Mouse (Mus musculus): Measurements from ENCODE around the gene Camk2n1.

Gene Camk2n1

DNA sequence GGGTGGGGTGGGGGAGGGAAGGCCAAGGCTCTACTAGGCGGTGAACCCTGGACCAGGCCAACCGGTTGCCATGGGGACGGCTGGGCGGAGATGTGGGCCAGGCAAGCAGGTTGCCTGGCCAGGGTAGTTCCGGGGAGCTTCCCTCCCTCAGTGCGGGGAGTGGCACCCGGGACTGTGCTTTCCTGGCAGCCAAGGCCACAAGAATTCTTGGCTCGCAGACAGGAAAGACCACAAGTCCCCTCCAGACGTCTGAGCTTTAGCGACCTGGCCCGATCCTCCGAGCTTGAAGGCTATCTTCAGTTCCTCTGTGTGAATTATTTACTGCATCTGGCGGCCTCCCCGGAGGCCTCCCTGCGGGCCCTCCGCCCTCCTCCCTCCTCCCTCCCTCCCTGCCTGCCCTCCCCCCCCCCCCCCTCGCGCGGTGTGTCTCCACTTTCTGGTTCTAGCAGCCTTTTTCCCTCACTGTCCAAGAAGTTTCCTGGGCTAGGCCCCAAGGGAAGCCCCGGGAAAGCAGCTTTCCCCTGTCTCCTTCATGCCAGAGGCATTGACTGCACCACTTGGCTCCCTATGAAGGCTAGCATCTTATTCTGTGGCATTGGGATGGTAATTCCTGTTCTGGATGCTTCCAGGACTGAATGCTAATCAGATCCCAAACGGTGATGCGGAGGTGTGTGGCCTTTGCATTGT lies 10.7 kb downstream of the Camk2n1 start:
- DNase-seq (ENCODE audit: low read depth, low spot score), result peak; percentile 59

- DNase-seq (ENCODE audit: low read depth, low spot score), result no peak
Observed at GRCm38 (mm10) chr4:138465446-138465845, 11.3 kb downstream of the Camk2n1 start.

DNA sequence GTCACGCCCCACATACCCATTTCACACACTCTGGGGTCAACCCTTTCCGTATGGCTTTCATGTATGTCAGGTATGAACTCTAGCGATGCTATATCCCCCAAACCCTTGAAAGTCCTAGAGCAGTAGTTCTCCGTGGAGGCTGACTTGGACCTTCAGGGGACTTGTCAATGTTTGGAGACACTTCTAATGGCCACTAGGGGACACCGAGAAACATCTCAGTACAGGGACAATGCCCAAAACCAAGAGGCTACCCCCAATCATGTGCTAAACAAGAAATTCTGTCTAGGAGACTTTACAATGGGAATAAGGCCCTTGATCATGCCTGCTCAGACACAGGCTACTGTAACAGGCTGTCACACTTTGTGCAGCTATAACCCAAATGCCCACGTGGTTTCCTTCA lies 12.6 kb downstream of the Camk2n1 start:
- no peak for DNase-seq (ENCODE audit: low read depth, low spot score)

GRCm38 (mm10) chr4:138467451-138467850 lies 13.3 kb downstream of the Camk2n1 start:
- no peak for DNase-seq (ENCODE audit: low read depth, low spot score)

- DNase-seq (ENCODE audit: low read depth, low spot score), result no peak
Observed at GRCm38 (mm10) chr4:138469080-138469479, 15.0 kb downstream of the Camk2n1 start.

GRCm38 (mm10) chr4:138471241-138471640 lies 17.1 kb downstream of the Camk2n1 start:
- no peak for DNase-seq (ENCODE audit: low read depth, low spot score)

DNA sequence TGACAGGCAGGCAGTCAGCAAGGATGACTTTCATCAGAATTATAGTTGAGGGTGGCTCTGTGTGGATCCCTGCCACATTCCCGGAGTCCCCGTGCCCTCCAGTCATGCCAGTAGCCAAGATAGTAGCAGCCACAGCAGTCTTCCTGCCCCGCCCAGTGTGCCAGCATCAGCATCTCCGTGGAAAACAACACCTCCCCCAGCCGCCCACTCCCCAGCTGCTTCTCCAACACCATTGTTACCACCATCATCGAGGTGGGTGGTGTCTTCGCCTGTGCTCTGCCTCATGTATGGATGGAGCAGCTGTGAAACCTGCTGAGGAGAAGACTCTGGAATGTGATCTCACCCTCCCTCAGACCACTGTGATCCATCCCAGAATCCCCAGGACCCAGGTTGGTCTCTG lies 25.5 kb downstream of the Camk2n1 start:
- DNase-seq (ENCODE audit: low read depth, low spot score), result no peak

DNA sequence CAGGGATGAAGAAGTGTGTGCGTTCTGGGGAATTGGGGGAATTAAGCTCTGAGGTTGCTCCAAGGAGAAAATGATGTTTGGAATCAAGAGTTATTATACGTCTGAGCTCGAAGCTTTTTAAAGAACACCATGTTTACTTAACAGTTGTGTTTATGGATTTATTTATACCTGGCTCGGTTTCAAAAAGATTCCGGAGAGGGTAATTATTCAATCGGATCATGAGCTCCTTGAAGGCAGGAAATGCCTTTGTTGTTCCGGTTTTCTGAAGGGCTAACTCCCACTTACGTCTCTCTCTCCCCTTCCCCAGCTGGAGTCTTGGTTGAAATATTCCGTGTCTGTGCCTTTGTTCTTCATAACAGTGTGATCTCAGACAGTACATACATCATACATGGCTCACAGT lies 26.8 kb downstream of the Camk2n1 start:
- no peak for DNase-seq (ENCODE audit: low read depth, low spot score)

DNA sequence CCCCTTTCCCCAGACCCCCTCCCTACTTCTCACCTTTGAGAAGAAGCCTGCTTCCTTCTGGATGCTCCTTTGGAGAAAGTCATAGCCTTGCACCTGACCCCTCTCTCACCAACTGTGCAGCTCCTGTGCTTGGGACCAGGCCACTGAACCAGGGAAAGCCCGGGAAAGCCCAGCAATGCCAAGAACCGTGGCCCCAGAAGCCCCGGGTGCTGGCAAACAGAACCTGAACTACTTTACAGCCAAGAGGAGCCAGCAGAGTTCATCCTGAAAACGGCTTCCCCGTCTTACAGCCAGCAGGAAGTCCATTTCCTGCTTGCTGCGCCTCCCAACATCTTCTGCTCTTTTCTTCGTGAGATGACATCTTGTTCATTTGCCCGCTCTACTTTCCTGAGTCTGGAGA lies 28.6 kb downstream of the Camk2n1 start:
- DNase-seq (ENCODE audit: low read depth, low spot score), result no peak

- DNase-seq (ENCODE audit: low read depth, low spot score), result no peak
Observed at GRCm38 (mm10) chr4:138488241-138488640, 34.1 kb downstream of the Camk2n1 start.

- no peak for DNase-seq (ENCODE audit: low read depth, low spot score)
Observed at GRCm38 (mm10) chr4:138491088-138491487, 37.0 kb downstream of the Camk2n1 start.

DNA sequence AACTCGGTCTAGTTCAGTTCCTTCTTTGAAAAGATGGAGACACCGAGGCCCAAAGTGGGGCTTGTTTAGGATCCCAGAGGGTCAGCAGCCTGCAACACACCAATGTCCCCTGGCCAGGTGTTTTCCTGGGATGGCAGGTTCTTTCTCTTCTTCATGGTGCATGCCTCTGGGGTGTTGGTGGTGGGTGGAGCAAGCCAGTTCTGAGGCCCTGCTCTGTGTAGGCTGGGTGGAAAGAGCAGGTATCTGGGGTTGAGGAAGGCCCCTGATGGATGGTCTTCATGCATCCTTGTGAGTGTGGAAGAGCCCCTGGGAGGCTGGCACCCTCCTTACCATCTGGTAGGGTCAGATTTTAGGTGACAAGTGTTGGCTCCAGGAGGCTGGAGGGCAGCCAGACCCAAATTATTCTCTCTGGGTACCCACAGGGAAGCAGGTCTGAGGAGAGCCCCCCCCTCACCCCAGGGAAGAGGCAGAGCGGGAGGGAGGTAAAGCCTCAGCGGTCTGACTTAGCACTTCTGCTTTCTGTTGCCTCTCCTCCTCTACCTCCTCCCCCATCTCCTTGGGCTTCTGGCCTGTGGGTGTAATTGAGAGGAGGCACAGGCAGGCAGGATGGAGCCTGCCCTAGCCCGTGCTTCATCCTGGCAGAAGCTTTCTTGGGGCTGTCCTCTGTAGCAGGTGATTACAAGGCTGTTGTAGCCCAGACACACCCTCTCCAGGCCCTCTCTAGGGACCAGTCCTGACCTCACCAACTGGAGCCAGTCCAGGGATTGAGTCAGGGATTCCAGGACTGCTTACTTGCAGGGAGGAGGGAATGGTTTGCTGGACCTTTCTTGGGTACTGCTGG lies 39.3 kb downstream of the Camk2n1 start:
- DNase-seq (ENCODE audit: low read depth, low spot score), result no peak

- DNase-seq (ENCODE audit: low read depth, low spot score), result no peak
Observed at GRCm38 (mm10) chr4:138494905-138495304, 40.8 kb downstream of the Camk2n1 start.

- no peak for DNase-seq (ENCODE audit: low read depth, low spot score)
Observed at GRCm38 (mm10) chr4:138495775-138496174, 41.7 kb downstream of the Camk2n1 start.

DNA sequence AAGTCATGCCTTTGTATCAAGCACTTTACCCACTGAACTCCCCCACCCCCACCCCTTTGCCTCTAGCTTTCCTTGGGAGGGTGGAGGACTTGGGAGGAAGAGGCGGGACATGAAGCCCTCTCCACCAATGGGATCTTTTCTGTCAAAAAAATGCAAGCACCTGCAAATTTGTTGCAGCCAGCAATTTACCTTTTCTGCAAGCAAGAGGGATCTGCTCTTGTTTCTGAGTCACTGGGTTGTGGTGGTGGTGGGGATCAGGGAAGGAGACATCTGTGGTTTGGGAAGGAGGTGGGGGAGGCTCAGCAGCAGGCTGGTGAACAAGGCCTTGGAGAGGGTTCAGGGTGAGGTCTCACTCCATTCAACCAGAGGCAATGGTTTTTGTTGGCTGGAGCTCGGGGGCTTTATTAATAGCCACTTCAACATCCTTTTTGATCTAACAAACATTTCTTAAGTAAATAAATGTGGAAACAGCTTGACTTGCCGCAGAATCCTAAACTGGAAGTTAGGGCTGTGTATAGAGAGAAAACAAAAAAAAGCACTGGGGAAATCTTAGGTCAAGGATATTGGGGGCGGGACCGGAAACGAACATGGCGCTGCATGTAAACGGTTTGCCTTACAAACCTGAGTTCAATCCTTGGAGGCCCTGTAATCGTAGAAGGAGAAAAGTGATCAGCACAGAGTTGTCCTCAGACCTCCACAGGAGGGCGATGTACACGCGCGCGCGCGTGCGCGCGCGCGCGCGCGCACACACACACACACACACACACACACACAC lies 42.8 kb downstream of the Camk2n1 start:
- no peak for DNase-seq (ENCODE audit: low read depth, low spot score)

- no peak for DNase-seq (ENCODE audit: low read depth, low spot score)
Observed at GRCm38 (mm10) chr4:138499856-138500645, 45.9 kb downstream of the Camk2n1 start.

- no peak for DNase-seq (ENCODE audit: low read depth, low spot score)
Observed at GRCm38 (mm10) chr4:138501048-138501447, 46.9 kb downstream of the Camk2n1 start.

- DNase-seq (ENCODE audit: low read depth, low spot score), result no peak
Observed at GRCm38 (mm10) chr4:138504632-138505101, 50.6 kb downstream of the Camk2n1 start.

DNA sequence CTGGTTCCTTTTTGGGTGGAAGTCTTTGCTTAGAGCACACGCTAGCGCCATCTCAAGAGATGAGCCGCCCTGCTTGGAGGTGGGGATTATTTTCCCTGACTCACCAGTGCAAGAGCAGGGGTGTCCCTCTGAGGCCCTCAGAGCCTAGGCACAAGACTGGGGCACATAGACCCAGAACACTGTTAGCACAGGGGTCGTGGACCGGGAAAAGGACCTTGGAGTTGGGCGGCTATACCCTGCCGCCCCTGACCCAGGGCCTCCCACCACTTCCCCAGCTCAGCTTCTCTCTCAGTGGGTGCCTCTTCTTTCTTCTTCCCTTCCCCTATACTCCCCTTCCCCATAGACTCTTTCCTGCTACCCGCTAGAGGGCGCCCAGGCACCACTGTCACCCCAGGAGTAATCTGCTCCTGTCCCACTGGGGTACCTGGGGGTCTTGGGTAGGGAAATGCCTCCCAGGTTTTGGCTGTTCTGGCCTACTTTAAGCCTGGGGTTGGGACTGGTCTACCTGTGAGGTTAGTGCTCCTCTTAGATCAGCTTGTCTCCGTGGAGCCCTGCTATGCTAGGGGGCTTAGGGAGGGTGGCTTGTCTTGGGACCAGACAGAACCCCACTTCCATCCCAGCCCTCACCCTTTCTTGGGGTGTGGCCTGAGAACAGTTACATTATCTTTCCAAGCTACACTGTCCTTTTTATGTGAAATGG lies 51.2 kb downstream of the Camk2n1 start:
- no peak for DNase-seq (ENCODE audit: low read depth, low spot score)

- no peak for DNase-seq (ENCODE audit: low read depth, low spot score)
Observed at GRCm38 (mm10) chr4:138507903-138508302, 53.8 kb downstream of the Camk2n1 start.
